Mouse (Mus musculus) intestine, embryonic 14.5 days (tissue): ENCODE results near the gene Schip1. TPM values are rescaled to one million over a fixed set of nuclear protein-coding genes. Genes with fewer than 3 reads are reported as not detected.

ENCODE experiments used
- ATAC-seq: fragments of 200-750 bp; cut with Nextera tagmentation; replicated peaks from 2 replicates; pipeline ENCODE4 v1.8.0; 2017; ENCODE audit warnings: low read depth, moderate number of reproducible peaks, moderate TSS enrichment, moderate library complexity; ENCODE audit not compliant: low FRiP score, low TSS enrichment
- DNase-seq: peaks from one replicate; pipeline ENCODE4 v3.0.0-alpha.2; 2018; ENCODE audit warnings: low spot score
- H3K27ac ChIP-seq: fragments of 300-500 bp; sonication (generic); 2 replicates; pipeline ENCODE4 v1.5.1; 2014; ENCODE audit warnings: low read depth, mild to moderate bottlenecking, control low read depth
- H3K27me3 ChIP-seq: fragments of 300-500 bp; sonication (generic); replicated peaks from 2 replicates; pipeline ENCODE4 v1.6.1; 2014; ENCODE audit warnings: low read length, control low read depth; ENCODE audit not compliant: control insufficient read depth, insufficient read depth
- H3K36me3 ChIP-seq: fragments of 300-500 bp; sonication (generic); 2 replicates; pipeline ENCODE4 v1.6.1; 2014; ENCODE audit warnings: low read length, control low read depth; ENCODE audit not compliant: control insufficient read depth, insufficient read depth
- H3K4me1 ChIP-seq: fragments of 300-500 bp; sonication (generic); replicated peaks from 2 replicates; pipeline ENCODE4 v1.6.1; 2014; ENCODE audit warnings: low read length, control low read depth, mixed read lengths; ENCODE audit not compliant: control insufficient read depth, insufficient read depth
- H3K4me2 ChIP-seq: fragments of 300-500 bp; sonication (generic); 2 replicates; pipeline ENCODE4 v1.6.1; 2014; ENCODE audit warnings: low read length
- H3K4me3 ChIP-seq: fragments of 300-500 bp; sonication (generic); 2 replicates; pipeline ENCODE4 v1.5.1; 2014; ENCODE audit warnings: low read depth, low read length, control low read depth, mixed read lengths
- H3K9ac ChIP-seq: fragments of 300-500 bp; sonication (generic); 2 replicates; pipeline ENCODE4 v1.6.1; 2014; ENCODE audit warnings: mild to moderate bottlenecking, low read length
- H3K9me3 ChIP-seq: fragments of 300-500 bp; sonication (generic); 2 replicates; pipeline ENCODE4 v1.6.1; 2016; ENCODE audit warnings: low read length, control low read depth; ENCODE audit not compliant: control insufficient read depth
- WGBS: fragments of 180-500 bp; shearing (Covaris S2); extraction: QIAGEN DNeasy Blood & Tissue Kit; methylation state at CpG from one replicate; pipeline ENCODE4 v1.1.7; 2014; 5-methylcytosine and 5-hydroxymethylcytosine counted together
- polyA plus RNA-seq: library from polyadenylated mRNA; unstranded; fragments of >200 nt; fragmentation: Nextera tagmentation; extraction: Ambion mirVana; gene quantifications from 2 replicates; pipeline ENCODE4 v1.2.1, GENCODE M21; 2014

The Schip1 gene
- polyA plus RNA-seq, 1 experiment from 2014 or later: 63.0 TPM

DNA sequence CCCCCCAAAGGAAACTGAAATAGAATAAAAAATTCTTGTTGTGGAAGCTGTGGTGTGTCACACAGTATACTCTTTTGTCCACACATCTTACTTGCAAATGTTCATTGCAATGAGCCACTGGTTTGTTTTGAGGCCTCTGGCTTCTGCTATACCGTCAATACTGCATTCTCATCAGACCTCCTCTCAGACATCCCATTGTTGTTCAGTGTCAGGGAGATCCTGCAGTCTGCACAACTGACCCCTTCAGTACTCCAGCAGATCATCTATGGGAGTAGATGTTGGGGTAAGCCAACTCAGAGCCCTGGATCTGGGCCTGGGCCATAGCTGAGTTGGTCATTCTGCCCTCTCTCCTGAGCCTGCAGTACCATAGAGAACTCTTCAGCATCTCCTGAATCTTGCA lies 423.0 kb downstream of the Schip1 start:
- peaks cover 3% of the 10 kb centered on the region; the same call in 1 of the 2 replicates for H3K4me1 ChIP-seq
- no peaks in the 10 kb centered on the region for H3K36me3 ChIP-seq
- no peaks in the 10 kb centered on the region for H3K9me3 ChIP-seq
- no peak overlapping the region for H3K4me3 ChIP-seq
- no peak overlapping the region for H3K9ac ChIP-seq
- ATAC-seq: no peak
- no peak overlapping the region for H3K4me2 ChIP-seq
- 58% methylated on average over 1 of the region's 1 CpGs for WGBS
- no peaks in the 10 kb centered on the region for H3K27me3 ChIP-seq
- no peak overlapping the region for H3K27ac ChIP-seq
- no peak for DNase-seq

- Histone ChIP-seq H3K9me3 (no peaks in the 10 kb centered on the region), H3K27me3 (no peaks in the 10 kb centered on the region), H3K4me3 (no peak overlapping the region), H3K4me1 (peaks cover 8% of the 10 kb centered on the region; the same call in 1 of the 2 replicates), H3K27ac (no peak overlapping the region), H3K9ac (no peak overlapping the region), H3K4me2 (no peak overlapping the region), H3K36me3 (no peaks in the 10 kb centered on the region)
- no peak for DNase-seq
- no peak for ATAC-seq
- 48% methylated on average over 5 of the region's 5 CpGs for WGBS
These were observed 423.7 kb downstream of the Schip1 start for GRCm38 (mm10) chr3:68488316-68488715.

DNA sequence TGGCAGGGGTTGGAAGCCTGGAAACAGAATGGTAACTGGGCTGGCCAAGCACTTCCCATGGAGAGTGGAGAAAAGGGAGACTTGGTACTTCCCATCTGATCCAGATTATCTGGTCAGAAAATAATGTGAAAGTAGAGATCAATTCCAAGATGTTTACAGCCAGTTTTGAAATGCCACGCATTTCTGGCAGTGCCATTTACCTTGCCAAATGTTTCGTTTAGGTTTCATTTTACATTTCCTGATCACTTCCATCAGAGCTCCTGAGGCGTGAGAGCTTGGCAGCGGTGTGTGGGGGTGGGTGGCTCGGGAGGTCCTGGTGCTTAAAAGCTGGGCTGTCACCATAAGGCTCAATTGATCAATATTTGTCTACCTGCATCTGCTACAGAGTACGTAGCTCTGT lies 426.9 kb downstream of the Schip1 start:
- WGBS: 72% methylated on average over 6 of the region's 6 CpGs
- no peak for DNase-seq
- no peaks in the 10 kb centered on the region for H3K27me3 ChIP-seq
- 0 out of 2 replicates have a peak overlapping the region, but pooled peaks have one; percentile 97 for H3K27ac ChIP-seq
- H3K36me3 ChIP-seq: no peaks in the 10 kb centered on the region
- peaks cover 12% of the 10 kb centered on the region; the same call in 1 of the 2 replicates for H3K4me1 ChIP-seq
- ATAC-seq: no peak
- H3K4me2 ChIP-seq: no peak overlapping the region
- H3K4me3 ChIP-seq: no peak overlapping the region
- no peaks in the 10 kb centered on the region for H3K9me3 ChIP-seq
- H3K9ac ChIP-seq: no peak overlapping the region

- ATAC-seq (no peak), DNase-seq (no peak)
- peak overlapping the region; percentile 97 for H3K27ac ChIP-seq
- H3K9me3 ChIP-seq: no peaks in the 10 kb centered on the region
- 19% methylated on average over 1 of the region's 1 CpGs for WGBS
- H3K36me3 ChIP-seq: no peaks in the 10 kb centered on the region
- no peaks in the 10 kb centered on the region for H3K27me3 ChIP-seq
- H3K4me3 ChIP-seq: no peak overlapping the region
- H3K4me2 ChIP-seq: peak overlapping the region; percentile 76
- H3K9ac ChIP-seq: no peak overlapping the region; the same call in 1 of the 2 replicates
- peaks cover 17% of the 10 kb centered on the region; the same call in 1 of the 2 replicates for H3K4me1 ChIP-seq
These were observed 427.5 kb downstream of the Schip1 start for GRCm38 (mm10) chr3:68492066-68492465.

DNA sequence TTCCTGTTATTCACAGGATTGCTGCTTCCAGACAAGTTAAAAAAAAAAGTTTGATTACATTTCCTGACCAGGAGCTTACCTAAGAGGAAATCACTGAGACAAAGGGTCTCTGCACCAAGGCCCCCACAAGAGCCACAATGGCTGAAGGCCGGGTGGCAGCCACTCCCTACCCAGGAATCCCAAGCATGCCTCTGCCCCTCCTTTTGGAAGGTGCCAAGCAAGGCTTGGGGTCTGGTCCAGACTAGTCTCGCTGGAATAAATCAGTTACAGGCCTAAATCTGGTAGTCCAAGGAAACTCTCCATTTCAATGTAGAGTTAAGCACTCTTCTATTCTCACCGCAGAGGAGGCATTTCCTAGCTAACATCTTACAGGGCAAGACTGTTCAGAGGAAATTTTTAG lies 427.9 kb downstream of the Schip1 start:
- Histone ChIP-seq H3K9ac (peak overlapping the region; percentile 85; the same call in 1 of the 2 replicates), H3K27ac (peak overlapping the region; percentile 97), H3K4me1 (peaks cover 17% of the 10 kb centered on the region; the same call in 1 of the 2 replicates), H3K4me2 (peak overlapping the region; percentile 76), H3K27me3 (no peaks in the 10 kb centered on the region), H3K4me3 (peak overlapping the region; percentile 75), H3K36me3 (no peaks in the 10 kb centered on the region), H3K9me3 (no peaks in the 10 kb centered on the region)
- WGBS: 16% methylated on average over 3 of the region's 3 CpGs
- DNase-seq: no peak
- no peak for ATAC-seq

DNA sequence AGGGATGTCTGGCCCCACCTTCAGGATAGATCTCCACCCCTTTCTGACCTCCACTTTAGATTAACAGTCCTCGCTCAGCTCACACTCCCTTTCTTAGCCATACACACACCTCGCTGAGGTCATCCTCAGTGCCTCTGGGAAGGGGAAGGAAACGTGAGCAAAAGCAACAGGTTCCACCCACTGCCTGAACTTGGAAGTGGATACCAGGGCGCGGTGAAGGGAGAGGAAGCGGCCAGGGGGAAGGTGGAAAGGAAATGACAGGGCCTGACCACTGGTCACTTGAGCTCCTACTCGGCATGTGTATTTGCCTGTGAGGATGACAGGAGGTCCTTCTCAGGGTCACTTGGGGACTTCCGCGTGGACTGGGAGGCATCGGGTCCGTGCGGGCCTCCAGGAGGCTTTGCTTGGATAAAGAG lies 428.6 kb downstream of the Schip1 start:
- ATAC-seq: peak; percentile 77
- peak overlapping the region; percentile 75 for H3K4me3 ChIP-seq

DNA sequence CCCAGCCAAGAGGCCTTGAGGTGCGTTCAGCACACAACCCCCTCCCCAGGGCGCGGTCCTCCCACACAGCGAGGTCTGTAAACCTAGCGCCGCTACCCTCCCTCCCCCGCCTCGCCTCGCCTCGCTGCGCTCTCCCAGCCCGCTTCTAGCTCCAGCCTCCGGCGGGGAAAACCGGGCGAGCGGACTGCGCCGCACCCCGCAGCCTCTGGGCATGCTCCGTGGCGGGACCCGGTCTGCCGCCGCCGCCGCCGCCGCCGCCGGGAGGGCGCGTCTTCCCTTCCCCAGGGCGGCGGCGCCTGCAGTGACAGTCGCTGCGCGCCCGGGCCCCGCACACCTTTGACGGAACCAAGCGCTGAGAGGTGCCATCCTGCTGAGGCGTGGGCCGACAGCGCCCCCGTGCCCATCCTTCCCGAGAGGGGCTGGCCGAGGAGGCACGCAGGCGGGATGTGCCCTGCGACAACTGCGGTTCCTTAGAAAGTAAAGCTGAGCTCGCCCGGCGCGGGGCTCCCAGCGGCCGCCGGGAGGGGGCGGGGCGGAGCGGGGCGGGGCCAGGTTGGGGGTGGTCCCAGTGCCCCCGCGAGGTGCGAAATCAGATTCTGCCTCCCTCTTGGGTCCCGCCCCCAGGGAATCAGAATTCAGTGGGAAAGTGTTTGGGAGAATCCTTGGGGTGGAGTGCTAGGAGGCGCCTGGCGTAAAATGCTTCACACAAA lies 429.1 kb downstream of the Schip1 start:
- WGBS: under 1% methylated on average over 63 of the region's 70 CpGs
- DNase-seq (peak; percentile 92), ATAC-seq (peak; percentile 86)
- peak overlapping the region; percentile 85 for H3K9ac ChIP-seq
- peaks cover 17% of the 10 kb centered on the region; the same call in 1 of the 2 replicates for H3K4me1 ChIP-seq
- H3K27me3 ChIP-seq: no peaks in the 10 kb centered on the region
- 0 out of 2 replicates have a peak, but pooled peaks cover 3% of the 10 kb centered on the region for H3K9me3 ChIP-seq
- peak overlapping the region; percentile 97 for H3K27ac ChIP-seq
- H3K4me2 ChIP-seq: peak overlapping the region; percentile 76
- H3K36me3 ChIP-seq: no peaks in the 10 kb centered on the region
- H3K4me3 ChIP-seq: peak overlapping the region; percentile 75

More for the DNA sequence above, 428.6 kb downstream of the Schip1 start:
- Histone ChIP-seq H3K4me1 (peaks cover 17% of the 10 kb centered on the region; the same call in 1 of the 2 replicates), H3K27me3 (no peaks in the 10 kb centered on the region), H3K4me2 (peak overlapping the region; percentile 76), H3K36me3 (no peaks in the 10 kb centered on the region), H3K27ac (peak overlapping the region; percentile 97), H3K9ac (peak overlapping the region; percentile 85), H3K9me3 (no peaks in the 10 kb centered on the region)
- WGBS: under 1% methylated on average over 12 of the region's 12 CpGs
- DNase-seq: peak; percentile 90

GRCm38 (mm10) chr3:68494296-68495095 lies 429.9 kb downstream of the Schip1 start:
- ATAC-seq: peak; percentile 29
- H3K27ac ChIP-seq: peak overlapping the region; percentile 97
- under 1% methylated on average over 66 of the region's 68 CpGs for WGBS
- H3K27me3 ChIP-seq: no peaks in the 10 kb centered on the region
- peak overlapping the region; percentile 85 for H3K9ac ChIP-seq
- peaks cover 17% of the 10 kb centered on the region; the same call in 1 of the 2 replicates for H3K4me1 ChIP-seq
- H3K36me3 ChIP-seq: no peaks in the 10 kb centered on the region
- peak; percentile 83 for DNase-seq
- H3K4me2 ChIP-seq: peak overlapping the region; percentile 76
- peak overlapping the region; percentile 75 for H3K4me3 ChIP-seq
- 0 out of 2 replicates have a peak, but pooled peaks cover 3% of the 10 kb centered on the region for H3K9me3 ChIP-seq
